17 mouse cellular contexts compared by ENCODE assay signal in the genomic region with DNA sequence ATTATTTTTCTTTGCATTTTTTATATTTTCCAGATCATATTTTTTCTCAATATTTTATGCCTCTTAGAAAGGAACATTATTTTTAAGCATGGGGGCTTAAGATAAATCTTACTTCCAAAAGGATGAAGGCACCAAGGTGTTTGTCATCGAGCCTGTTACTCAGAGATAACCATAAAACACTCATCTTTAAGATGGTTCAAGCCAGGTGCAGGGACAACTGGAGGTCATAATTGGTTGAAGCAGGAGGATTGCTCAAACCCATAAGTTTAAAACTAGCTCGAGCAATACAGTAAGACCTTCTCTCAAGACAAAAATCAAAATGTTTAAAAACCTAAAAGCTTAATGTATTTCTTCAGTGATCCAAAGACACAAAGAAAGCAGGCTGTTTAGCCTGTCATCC.
"Had no signal": no experiment of that assay in that cellular context is flagged by ENCODE, and none has a peak within 500 bp of the region (broad histone marks: within the 10 kb centered on the region; RNA-seq: fewer than 3 reads in every experiment).

No protein-coding gene starts in this region.

- H3K4me3 ChIP-seq: neural tube, embryonic 12.5 days; neural tube, embryonic 13.5 days; neural tube, embryonic 15.5 days; stomach, embryonic 15.5 days had no signal

- H3K27me3 ChIP-seq: neural tube, embryonic 12.5 days; neural tube, embryonic 13.5 days; neural tube, embryonic 15.5 days; stomach, embryonic 15.5 days had no signal

- H3K27ac ChIP-seq: neural tube, embryonic 12.5 days; neural tube, embryonic 13.5 days; neural tube, embryonic 15.5 days; stomach, embryonic 15.5 days; stomach, postnatal 0 days had no signal

- H3K36me3 ChIP-seq: neural tube, embryonic 12.5 days; neural tube, embryonic 13.5 days; neural tube, embryonic 15.5 days; stomach, embryonic 15.5 days had no signal

- H3K4me1 ChIP-seq: neural tube, embryonic 12.5 days; stomach, embryonic 15.5 days had no signal

- DNase-seq: retina, postnatal 1 day; right cerebral cortex, adult 18-20 months; right cerebral cortex, postnatal 14 days; right cerebral cortex, postnatal 25 days; right cerebral cortex, postnatal 4 days; spleen, adult 18-20 months; thymus, adult 18-20 months; thymus, adult 2 months; thymus, postnatal 14 days; thymus, postnatal 25 days; thymus, postnatal 36 days; thymus, postnatal 4 days had no signal

- H3K4me2 ChIP-seq: neural tube, embryonic 12.5 days; neural tube, embryonic 13.5 days; neural tube, embryonic 15.5 days; stomach, embryonic 15.5 days had no signal
